Comparison of ENCODE assay signal across 31 mouse cellular contexts in the genomic region with DNA sequence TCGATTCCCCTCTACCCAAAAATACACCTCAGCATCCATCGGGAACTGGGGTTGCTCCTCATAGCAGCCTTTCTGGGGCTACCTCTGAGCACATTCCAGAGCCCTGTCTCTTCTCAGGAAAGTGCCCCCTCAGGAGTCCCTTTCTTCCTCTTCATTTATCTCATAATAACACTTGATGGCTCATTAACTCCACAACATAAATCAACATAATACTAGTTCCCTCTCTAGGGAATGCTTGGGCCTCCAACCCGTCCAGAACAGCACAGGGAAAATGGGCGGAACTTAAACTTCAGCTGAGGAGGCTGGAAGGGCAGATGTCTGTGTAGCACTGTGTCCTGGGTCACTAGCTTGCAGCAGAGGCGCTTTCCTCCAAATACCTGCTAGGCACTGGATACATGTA.
DNase-seq lines count a peak whose midpoint lies in the region; ATAC-seq and TF ChIP-seq lines count a peak whose summit lies in the region.
"Had no signal": no experiment of that assay in that cellular context is flagged by ENCODE, and none has a peak within 500 bp of the region (broad histone marks: within the 10 kb centered on the region; RNA-seq: fewer than 3 reads in every experiment).

No protein-coding gene starts in this region.

- no peak overlapping the region for H3K9ac ChIP-seq in hindbrain, embryonic 13.5 days
- no peak overlapping the region for H3K9ac ChIP-seq in stomach, embryonic 14.5 days (replicated peaks; ENCODE audit: low read depth, low read length)
- no peak overlapping the region for H3K9ac ChIP-seq in stomach, postnatal 0 days (ENCODE audit: low read length)
- no peak overlapping the region for H3K9ac ChIP-seq in neural tube, embryonic 13.5 days
- H3K9ac ChIP-seq: embryonic facial prominence, embryonic 15.5 days; heart, embryonic 15.5 days; liver, embryonic 15.5 days; lung, embryonic 15.5 days; midbrain, embryonic 12.5 days had no signal

- no peak for TF ChIP-seq CTCF in stomach, postnatal 0 days (IDR thresholded peaks at IDR 0.05; ENCODE audit: low read depth)

- DNase-seq in hindbrain, embryonic 10.5 days (ENCODE audit: low spot score), result no peak
- no peak for DNase-seq in stomach, postnatal 0 days (ENCODE audit: low spot score)
- no peak for DNase-seq in layer of hippocampus, postnatal 10 days (ENCODE audit: low spot score in 2 of 2)
- no peak for DNase-seq in heart, postnatal 14 days
- DNase-seq: adrenal gland, postnatal 25 days; cerebellum, adult 18-20 months; cerebellum, postnatal 10 days; gastrocnemius, postnatal 25 days; heart, adult 11 months; heart, postnatal 36 days; kidney, adult 11 months; kidney, postnatal 10 days; layer of hippocampus, adult 9-11 months; liver; lung, postnatal 36 days; right cerebral cortex, postnatal 4 days; thymus, postnatal 4 days had no signal

- no peak overlapping the region for H3K27ac ChIP-seq in hindbrain, embryonic 13.5 days
- no peak overlapping the region for H3K27ac ChIP-seq in hindbrain, embryonic 10.5 days
- no peak overlapping the region for H3K27ac ChIP-seq in stomach, embryonic 14.5 days (ENCODE audit: low read length)
- H3K27ac ChIP-seq in stomach, postnatal 0 days (replicated peaks), result no peak overlapping the region
- H3K27ac ChIP-seq in neural tube, embryonic 13.5 days (replicated peaks), result peak overlapping the region; percentile 54
- H3K27ac ChIP-seq: embryonic facial prominence, embryonic 10.5 days; embryonic facial prominence, embryonic 15.5 days; heart, embryonic 10.5 days; heart, embryonic 15.5 days; liver, embryonic 15.5 days; lung, embryonic 15.5 days; midbrain, embryonic 12.5 days had no signal

- no peaks in the 10 kb centered on the region for H3K27me3 ChIP-seq in hindbrain, embryonic 13.5 days
- H3K27me3 ChIP-seq in hindbrain, embryonic 10.5 days (ENCODE audit: insufficient read depth, poor library complexity, severe bottlenecking), result no peaks in the 10 kb centered on the region
- no peaks in the 10 kb centered on the region for H3K27me3 ChIP-seq in stomach, embryonic 14.5 days (ENCODE audit: control insufficient read depth, insufficient read depth, low read length)
- no peaks in the 10 kb centered on the region for H3K27me3 ChIP-seq in stomach, postnatal 0 days (ENCODE audit: control insufficient read depth, insufficient read depth, low read length)
- no peaks in the 10 kb centered on the region for H3K27me3 ChIP-seq in neural tube, embryonic 13.5 days
- H3K27me3 ChIP-seq: embryonic facial prominence, embryonic 15.5 days; heart, embryonic 15.5 days; liver, embryonic 15.5 days; lung, embryonic 15.5 days; midbrain, embryonic 12.5 days had no signal

- H3K4me2 ChIP-seq in hindbrain, embryonic 13.5 days, result no peak overlapping the region
- no peak overlapping the region for H3K4me2 ChIP-seq in stomach, embryonic 14.5 days (replicated peaks; ENCODE audit: low read depth, low read length)
- no peak overlapping the region for H3K4me2 ChIP-seq in stomach, postnatal 0 days (replicated peaks; ENCODE audit: low read depth)
- H3K4me2 ChIP-seq in neural tube, embryonic 13.5 days, result no peak overlapping the region
- H3K4me2 ChIP-seq: embryonic facial prominence, embryonic 15.5 days; heart, embryonic 15.5 days; liver, embryonic 15.5 days; lung, embryonic 15.5 days; midbrain, embryonic 12.5 days had no signal

- no peaks in the 10 kb centered on the region for H3K9me3 ChIP-seq in hindbrain, embryonic 13.5 days
- H3K9me3 ChIP-seq in hindbrain, embryonic 10.5 days, result no peaks in the 10 kb centered on the region
- no peaks in the 10 kb centered on the region for H3K9me3 ChIP-seq in stomach, embryonic 14.5 days (ENCODE audit: control insufficient read depth, low read depth, low read length)
- H3K9me3 ChIP-seq in stomach, postnatal 0 days (ENCODE audit: control insufficient read depth, low read length), result no peaks in the 10 kb centered on the region
- no peaks in the 10 kb centered on the region for H3K9me3 ChIP-seq in neural tube, embryonic 13.5 days
- H3K9me3 ChIP-seq: embryonic facial prominence, embryonic 10.5 days; embryonic facial prominence, embryonic 15.5 days; heart, embryonic 10.5 days; heart, embryonic 15.5 days; liver, embryonic 15.5 days; lung, embryonic 15.5 days; midbrain, embryonic 12.5 days had no signal

- no peaks in the 10 kb centered on the region for H3K36me3 ChIP-seq in hindbrain, embryonic 13.5 days
- no peaks in the 10 kb centered on the region for H3K36me3 ChIP-seq in hindbrain, embryonic 10.5 days
- H3K36me3 ChIP-seq in stomach, embryonic 14.5 days (ENCODE audit: control insufficient read depth, insufficient read depth, low read length), result no peaks in the 10 kb centered on the region
- no peaks in the 10 kb centered on the region for H3K36me3 ChIP-seq in stomach, postnatal 0 days (ENCODE audit: control insufficient read depth, insufficient read depth, low read length)
- H3K36me3 ChIP-seq in neural tube, embryonic 13.5 days, result no peaks in the 10 kb centered on the region
- H3K36me3 ChIP-seq: embryonic facial prominence, embryonic 10.5 days; embryonic facial prominence, embryonic 15.5 days; heart, embryonic 10.5 days; heart, embryonic 15.5 days; liver, embryonic 15.5 days; lung, embryonic 15.5 days; midbrain, embryonic 12.5 days had no signal

- peak; percentile 55; the same call in 1 of the 2 replicates for ATAC-seq in hindbrain, embryonic 13.5 days (ENCODE audit: low FRiP score)
- peak; percentile 10; the same call in 1 of the 2 replicates for ATAC-seq in stomach, embryonic 14.5 days (ENCODE audit: insufficient number of reproducible peaks, insufficient read depth, low FRiP score, low read depth)
- ATAC-seq in stomach, postnatal 0 days (ENCODE audit: low FRiP score, low TSS enrichment), result no peak
- peak; percentile 70 for ATAC-seq in neural tube, embryonic 13.5 days (ENCODE audit: low read depth)
- ATAC-seq: CD4-positive, CD25-positive, alpha-beta regulatory T cell, adult 4 months; forebrain, embryonic 14.5 days; inflammation-experienced regulatory T-cells, adult 6 months had no signal

- no peak overlapping the region for H3K4me3 ChIP-seq in hindbrain, embryonic 13.5 days
- H3K4me3 ChIP-seq in hindbrain, embryonic 10.5 days, result no peak overlapping the region
- no peak overlapping the region for H3K4me3 ChIP-seq in stomach, embryonic 14.5 days (ENCODE audit: low read depth, low read length)
- no peak overlapping the region for H3K4me3 ChIP-seq in stomach, postnatal 0 days (ENCODE audit: low read depth, low read length)
- H3K4me3 ChIP-seq in neural tube, embryonic 13.5 days, result no peak overlapping the region
- H3K4me3 ChIP-seq: embryonic facial prominence, embryonic 10.5 days; embryonic facial prominence, embryonic 15.5 days; heart, embryonic 10.5 days; heart, embryonic 15.5 days; liver, embryonic 15.5 days; lung, embryonic 15.5 days; midbrain, embryonic 12.5 days; myocyte had no signal

- whole genome bisulfite sequencing in hindbrain, embryonic 13.5 days, result 54% methylated on average over 5 of the region's 5 CpGs
- 62% methylated on average over 5 of the region's 5 CpGs for WGBS in hindbrain, embryonic 10.5 days
- WGBS in stomach, embryonic 14.5 days, result 55% methylated on average over 5 of the region's 5 CpGs
- 67% methylated on average over 5 of the region's 5 CpGs for WGBS in stomach, postnatal 0 days
- WGBS in neural tube, embryonic 13.5 days, result 25% methylated on average over 5 of the region's 5 CpGs

- TF ChIP-seq EP300 in stomach, postnatal 0 days (optimal IDR thresholded peaks at IDR 0.05), result no peak

- peaks cover 9% of the 10 kb centered on the region; the same call in 1 of the 2 replicates for H3K4me1 ChIP-seq in hindbrain, embryonic 13.5 days (replicated peaks)
- peaks cover 6% of the 10 kb centered on the region for H3K4me1 ChIP-seq in hindbrain, embryonic 10.5 days (replicated peaks)
- H3K4me1 ChIP-seq in stomach, embryonic 14.5 days (ENCODE audit: control insufficient read depth, insufficient read depth, low read length), result no peaks in the 10 kb centered on the region
- no peaks in the 10 kb centered on the region for H3K4me1 ChIP-seq in stomach, postnatal 0 days (replicated peaks; ENCODE audit: control insufficient read depth, insufficient read depth)
- peaks cover 34% of the 10 kb centered on the region for H3K4me1 ChIP-seq in neural tube, embryonic 13.5 days (replicated peaks)
- H3K4me1 ChIP-seq: embryonic facial prominence, embryonic 15.5 days; heart, embryonic 10.5 days; heart, embryonic 15.5 days; liver, embryonic 15.5 days; lung, embryonic 15.5 days had no signal

- intact Hi-C loops in heart, postnatal 14 days (cut with DNase I), result no loop called here
